Mouse (Mus musculus) mesoderm, embryonic 11.5 days (tissue): Measurements from ENCODE around the gene Cct6b.
"Not testable (repeated sequence)": the region's sequence is repeated elsewhere in the genome, so short reads cannot be mapped to it uniquely, and the experiment has no call there.

Experiments used
- DNase-seq: peaks from one replicate; pipeline ENCODE4 v3.0.0-alpha.2; 2012; ENCODE audit warnings: low read depth, low spot score

Gene Cct6b

DNA sequence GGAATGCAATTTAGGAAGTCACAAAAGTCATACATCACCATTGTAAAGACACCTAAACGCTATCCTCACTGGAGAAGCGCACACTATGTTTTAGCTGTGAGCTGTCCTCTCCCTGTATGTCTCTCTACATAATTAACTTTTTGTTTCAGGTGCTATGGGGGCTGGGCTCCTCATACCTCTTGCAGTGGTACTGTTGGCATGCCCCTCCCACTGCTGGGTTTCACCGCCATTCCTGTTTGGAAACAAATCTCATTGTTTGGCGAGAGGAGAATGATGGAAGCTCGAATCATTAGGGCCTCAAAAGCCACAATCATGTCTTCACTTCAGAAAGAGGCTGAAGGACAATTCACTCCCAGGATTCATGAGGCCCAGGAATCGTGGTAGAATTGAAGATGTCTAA lies 59.0 kb downstream of the Cct6b start:
- DNase-seq, result no peak

DNA sequence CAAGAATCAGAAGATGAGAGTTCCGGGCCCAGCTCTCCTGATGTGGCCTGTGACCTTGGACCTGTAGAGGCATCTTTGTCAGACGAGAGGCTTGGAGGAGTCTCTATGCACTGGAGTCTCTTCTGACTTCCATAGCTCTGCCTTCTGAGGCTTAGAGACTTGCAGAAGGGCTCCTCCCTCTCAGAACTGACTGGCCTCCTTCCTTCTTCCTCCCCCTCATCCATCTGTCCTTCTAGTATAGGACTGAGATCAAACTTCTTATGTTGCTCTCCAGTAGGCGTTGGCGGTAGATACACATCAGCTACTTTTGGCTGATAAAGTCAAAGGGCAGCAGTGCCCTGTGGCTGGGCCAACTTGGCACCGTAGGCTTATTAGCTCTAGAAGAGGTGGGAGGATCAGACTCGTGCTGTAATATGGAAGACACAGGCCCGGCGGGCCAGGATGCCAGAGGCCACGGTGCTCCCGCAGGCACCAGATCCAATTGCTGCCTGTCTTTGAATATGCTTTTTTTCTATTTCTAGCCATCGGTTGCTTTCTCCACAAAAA lies 64.2 kb downstream of the Cct6b start:
- no peak for DNase-seq

DNA sequence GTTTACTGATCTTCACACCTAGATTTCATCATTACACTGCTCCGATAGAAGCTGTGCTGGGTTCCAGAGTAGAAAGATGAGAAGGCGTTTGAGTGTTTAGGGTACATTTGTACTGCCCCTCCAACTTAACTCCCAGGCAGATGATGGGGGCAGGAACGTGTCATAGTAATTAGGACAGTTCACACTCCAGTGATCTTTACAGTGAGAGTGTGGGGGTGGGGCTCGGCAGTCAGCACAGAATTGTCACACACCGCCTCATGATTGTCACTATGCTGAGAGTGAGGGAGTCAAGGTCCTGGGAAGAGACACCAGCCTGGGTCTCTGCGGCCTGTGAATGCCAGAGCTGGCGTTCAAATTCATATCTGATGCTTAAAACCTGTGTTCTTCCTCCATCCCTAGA lies 68.2 kb downstream of the Cct6b start:
- DNase-seq, result no peak

- DNase-seq, result not testable (repeated sequence)
These were observed 69.2 kb downstream of the Cct6b start for GRCm38 (mm10) chr11:82694947-82695346.

DNA sequence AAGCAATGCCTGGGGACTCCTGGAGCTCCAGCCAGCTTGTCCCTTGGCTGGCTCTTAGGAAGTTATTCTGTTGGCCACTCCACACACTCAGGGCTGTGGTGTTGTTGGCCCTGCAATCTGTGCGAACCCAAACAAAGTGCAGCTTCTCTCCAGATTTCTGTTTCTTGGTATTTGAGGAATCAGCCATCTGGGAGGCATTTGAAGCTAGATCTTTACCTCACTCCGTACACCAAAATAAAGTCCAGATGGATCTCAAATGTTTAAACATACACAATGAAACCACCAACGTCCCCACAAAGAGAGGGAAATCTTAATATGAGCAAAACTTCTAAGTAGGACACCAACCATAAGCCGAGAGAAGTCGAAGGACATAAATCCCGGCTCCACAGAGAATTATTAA lies 71.5 kb downstream of the Cct6b start:
- no peak for DNase-seq

DNA sequence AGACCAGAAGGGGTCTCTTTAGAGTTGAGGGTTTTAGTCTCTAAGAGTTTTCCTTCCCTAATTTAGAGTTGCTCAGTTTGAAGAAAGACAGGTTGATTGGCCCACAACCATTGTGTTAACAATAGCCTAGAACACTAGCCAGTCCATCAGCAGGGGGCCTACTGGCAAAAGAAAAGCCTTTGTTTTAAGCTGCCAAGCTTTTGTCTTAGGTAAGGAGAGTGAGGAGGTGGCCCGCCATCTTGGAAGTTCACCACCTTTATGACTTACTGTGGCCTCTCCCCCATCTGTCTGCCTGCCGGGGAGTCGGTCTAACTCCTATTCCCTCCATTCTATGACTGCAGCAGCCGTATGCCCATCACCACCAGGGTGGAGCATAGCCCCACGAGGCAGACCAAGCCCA lies 73.6 kb downstream of the Cct6b start:
- no peak for DNase-seq

DNA sequence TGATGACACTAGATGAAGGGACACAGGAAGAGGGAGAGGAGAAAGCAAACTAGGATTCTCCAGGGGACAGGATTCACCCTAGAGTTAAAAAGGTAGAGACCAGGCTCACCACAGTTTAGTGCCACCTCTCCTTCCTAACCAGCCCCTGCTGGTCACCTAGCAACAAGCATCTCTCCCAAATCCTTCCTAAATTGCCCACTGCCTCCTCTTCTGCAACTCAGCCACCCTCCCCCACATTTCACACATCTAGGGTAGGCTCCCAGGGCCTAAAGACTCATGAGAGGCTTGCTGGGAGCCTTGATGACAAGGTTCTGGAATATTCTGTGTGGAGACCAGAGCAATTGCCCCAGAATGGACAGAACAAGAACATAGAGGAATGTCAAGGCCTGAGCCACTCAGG lies 76.5 kb downstream of the Cct6b start:
- no peak for DNase-seq

GRCm38 (mm10) chr11:82684676-82685075 lies 79.4 kb downstream of the Cct6b start:
- DNase-seq, result no peak

- DNase-seq, result peak; percentile 30
These were observed 80.2 kb downstream of the Cct6b start for GRCm38 (mm10) chr11:82683765-82684505.

DNA sequence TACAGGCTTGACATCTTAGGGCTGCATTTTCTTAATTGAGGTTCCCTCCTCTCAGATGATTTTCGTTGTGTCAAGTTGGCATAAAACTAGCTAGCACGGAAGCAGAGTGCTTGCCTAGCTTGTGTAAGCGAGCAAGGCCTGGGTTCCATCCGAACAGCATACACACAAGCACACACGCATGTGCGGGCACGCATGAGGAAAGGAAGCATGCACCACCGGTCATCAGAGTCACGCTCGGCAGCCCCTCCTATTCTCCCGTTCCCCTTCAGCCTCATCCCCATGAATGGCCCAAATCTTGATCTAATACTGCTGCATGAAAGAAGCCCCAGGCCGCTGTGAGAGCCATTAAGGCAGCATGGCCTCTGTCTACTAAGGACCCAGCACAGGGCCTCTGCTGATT lies 85.6 kb downstream of the Cct6b start:
- DNase-seq, result no peak
